Mouse (Mus musculus): ENCODE results near the gene Clcc1. TPM values are rescaled to one million over a fixed set of nuclear protein-coding genes. Genes with fewer than 3 reads are reported as not detected.
A peak's percentile ranks its signal among the peaks of the same experiment; 100 is the strongest.
"Not testable (repeated sequence)": the region's sequence is repeated elsewhere in the genome, so short reads cannot be mapped to it uniquely, and the experiment has no call there.

Gene Clcc1
- 10 to 100 TPM; 25.1 to 25.7 TPM for total RNA-seq (2021)
- long read RNA-seq, transcript Clcc1-202 (12 exons, 2,043 nt), result major isoform, 7 of 27 reads
- long read RNA-seq, partial matches to known transcripts, result 1 of 27 reads
- long read RNA-seq, other reads (novel, unspliced or antisense), result 19 of 27 reads

DNA sequence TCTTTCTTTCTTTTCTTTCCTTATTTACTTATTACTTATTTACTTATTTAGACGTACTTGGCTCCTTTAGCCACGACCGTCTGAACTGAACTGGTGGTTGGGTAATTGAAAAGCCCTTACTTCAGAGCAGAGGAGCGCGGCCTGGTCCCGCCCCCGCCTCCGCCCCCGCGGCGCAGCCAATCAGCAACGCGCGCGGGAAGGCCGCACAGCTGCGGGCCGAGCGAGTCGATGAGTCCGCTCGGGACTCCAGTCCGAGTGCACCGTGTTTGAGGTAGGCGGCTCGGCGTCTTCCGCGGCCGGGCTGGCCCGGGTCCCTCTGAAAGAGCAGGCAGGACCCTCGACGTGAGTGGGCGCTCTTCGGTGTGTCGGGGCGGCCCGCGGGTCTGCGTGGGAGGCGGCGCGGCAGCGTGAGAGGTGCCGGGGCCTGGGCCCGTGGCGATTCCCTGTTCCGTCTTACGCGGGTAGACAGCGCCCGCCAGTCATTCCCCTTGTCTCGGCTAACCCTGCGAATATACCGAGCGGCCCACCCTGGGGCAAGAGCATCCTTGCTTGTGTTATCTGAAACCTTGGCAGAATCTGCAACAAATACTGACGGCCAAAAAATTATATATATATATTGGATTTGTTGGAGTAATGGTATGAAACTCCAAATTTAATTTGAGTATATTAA is at the start of gene Clcc1:
Clcc1 (plus strand) TSS at position 204 of the 670 bp plus-strand sequence.
- DNase-seq (ENCODE audit: low spot score in 2 of 2), result peak; percentile 93 to 97

DNA sequence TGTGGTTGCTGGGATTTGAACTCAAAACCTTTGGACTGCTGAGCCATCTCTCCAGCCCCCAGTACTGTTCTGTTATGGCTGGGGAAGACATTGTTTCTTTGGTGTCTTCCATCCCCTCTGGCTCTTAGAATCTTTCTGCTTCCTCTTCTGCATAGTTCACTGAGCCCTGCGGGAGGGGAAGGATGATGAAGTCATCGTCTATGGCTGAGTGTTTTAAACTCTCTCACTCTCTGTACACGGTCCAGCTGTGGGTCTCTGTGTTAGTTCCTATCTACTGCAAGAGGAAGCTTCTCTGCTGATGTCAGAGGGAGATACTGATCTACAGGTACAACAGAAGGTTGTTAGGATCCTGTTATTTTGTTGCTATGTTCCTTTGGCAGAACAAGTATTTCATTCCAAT is 44.8 kb upstream of the Clcc1 start:
- DNase-seq (ENCODE audit: low spot score in 2 of 2), result no peak

DNA sequence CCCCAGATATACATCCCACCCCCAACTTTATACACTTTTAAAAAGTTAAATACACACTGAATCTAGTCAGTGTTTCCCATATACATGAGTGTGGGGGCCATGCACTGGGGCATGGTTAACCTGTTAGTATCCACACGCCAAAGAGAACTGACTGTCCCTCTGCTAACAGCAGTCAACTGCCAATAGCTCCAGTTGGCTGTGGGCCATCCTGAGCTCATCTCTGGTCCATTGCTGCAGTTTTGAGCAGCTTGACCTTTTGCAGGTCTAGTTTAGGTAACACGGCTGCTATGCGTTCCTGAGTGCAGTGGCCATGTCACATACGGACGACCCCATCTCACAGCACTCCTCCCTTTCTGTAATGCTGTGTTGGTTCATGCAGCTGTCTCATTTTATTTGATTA is 19.0 kb upstream of the Clcc1 start:
- no peak for DNase-seq (ENCODE audit: low spot score in 2 of 2)

DNA sequence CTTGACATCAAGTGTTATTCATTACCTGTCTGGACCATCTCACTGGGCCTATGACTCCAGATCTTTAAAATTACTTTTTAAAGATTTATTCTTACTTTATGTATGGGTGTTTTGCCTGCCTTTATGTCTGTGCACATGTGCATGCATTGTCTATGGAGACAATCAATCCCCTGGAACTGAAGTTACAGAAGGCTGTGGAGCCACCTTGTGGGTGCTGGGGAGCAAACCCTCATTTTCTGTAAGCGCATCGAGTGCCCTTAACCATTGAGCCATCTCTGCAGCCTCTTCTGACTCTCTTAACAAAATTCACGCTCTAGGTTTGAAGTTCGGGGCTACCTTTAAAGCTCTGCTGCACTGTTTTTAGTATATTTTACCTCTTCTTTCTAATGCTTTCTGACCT is 14.3 kb upstream of the Clcc1 start:
- no peak for DNase-seq (ENCODE audit: low spot score in 2 of 2)

DNA sequence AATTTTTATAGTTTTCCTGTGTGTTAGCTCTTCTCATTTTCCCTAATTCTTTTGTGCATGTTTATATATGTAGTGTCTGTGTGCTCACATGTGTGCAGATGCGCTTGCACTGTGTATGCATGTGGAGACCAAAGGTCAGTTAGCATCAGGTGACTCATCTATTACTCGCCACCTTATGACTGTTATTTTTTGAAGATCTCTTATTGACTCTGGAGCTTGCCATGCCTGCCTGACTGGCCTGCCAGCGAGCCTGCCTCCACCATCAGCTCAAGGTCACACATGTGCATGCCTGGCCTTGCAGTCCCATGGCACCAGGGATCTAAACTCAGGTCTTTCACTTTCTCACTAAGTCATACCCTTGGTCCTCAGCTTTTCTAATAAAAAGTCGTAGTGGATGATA is 12.7 kb upstream of the Clcc1 start:
- no peak for DNase-seq (ENCODE audit: low spot score in 2 of 2)

DNA sequence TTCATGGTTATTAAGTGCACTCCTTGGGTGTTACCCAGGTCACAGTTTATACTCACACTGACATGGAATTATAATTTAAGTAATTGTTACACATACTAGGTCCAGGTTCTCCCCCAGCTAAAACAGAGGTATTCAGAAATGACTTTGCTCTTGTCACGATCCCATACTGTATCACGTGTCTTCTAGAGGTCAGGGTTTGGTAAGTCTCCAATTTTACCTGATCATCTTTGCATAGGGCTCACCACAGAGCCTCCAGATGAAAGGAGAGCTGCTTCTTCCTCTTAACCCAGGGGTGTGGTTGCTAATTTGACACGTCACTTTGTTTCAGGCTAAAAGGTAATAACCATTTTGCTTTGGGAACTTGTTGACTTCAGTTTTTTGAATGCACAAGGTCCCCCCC is 8.9 kb upstream of the Clcc1 start:
- no peak for DNase-seq (ENCODE audit: low spot score in 2 of 2)

DNA sequence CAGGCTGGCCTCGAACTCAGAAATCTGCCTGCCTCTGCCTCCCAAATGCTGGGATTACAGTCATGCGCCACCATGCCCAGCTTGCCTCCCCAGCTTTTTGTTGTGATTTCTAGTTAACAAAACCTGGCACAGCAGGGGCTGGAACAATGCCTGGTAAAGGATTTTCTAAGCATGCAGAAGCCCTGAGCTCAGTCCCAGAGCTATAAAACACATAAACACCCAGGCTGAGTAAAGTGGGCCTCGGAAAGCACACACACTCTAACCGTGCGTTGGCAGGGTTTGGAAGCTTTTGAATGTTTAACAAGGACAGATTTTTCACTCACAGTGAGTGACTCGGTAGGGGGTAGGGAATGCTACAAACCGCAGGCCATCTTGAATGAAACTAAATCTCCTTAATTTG is 7.7 kb upstream of the Clcc1 start:
- DNase-seq (ENCODE audit: low spot score in 2 of 2), result peak; percentile 45 to 55

DNA sequence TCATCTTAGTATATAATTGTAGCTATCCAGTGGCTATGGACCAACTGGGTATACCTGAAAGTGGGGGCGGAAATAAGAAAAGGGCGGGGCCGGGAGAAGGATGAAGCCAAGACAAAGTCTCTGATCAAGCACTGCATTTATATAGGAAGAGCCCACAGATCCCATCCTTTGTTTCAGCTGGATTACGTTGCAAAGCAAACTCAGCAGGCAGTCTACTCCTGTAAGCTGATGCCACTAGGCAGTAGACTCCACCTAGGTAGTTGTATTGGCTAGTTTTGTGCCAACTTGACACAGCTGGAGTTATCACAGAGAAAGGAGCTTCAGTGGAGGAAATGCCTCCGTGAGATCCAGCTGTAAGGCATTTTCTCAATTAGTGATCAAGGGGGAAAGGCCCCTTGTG is 6.0 kb upstream of the Clcc1 start:
- DNase-seq (ENCODE audit: low spot score in 2 of 2), result not testable (repeated sequence)

DNA sequence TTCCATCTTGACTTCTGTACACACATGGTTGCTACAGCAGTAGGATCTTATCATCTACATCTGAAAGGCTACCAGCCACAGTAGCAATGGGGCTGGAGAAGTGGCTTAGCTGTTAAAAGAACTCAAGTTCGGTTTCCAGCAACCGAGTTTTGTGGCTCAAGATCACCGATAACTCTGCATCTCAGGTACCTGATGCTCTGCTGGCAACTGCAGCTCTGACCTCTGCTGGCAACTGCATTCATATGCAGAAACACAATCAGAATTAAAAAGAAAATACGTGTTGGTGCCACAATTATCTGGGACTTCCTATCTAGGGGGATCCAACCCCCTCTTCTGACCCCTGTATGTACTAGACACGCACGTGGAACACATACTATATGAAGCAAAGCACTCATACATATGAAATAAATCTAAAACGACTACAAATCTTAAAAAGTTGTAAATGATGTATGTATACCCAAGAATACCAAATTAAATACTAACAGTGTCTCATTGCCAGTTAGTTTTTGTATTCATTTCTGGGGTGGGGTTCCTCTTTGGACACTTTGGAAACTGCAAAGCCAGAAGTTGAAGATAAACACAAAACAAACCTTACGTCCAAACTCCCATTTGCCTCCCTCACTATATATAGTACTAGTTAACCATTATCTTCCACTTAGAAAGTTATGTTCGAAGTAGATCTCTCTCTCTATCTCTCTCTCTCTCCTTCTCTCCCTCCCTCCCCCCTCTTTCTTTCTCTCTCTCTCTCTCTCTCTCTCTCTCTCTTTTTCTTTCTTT is 659 bp upstream of the Clcc1 start:
- no peak for DNase-seq (ENCODE audit: low spot score in 2 of 2)

DNA sequence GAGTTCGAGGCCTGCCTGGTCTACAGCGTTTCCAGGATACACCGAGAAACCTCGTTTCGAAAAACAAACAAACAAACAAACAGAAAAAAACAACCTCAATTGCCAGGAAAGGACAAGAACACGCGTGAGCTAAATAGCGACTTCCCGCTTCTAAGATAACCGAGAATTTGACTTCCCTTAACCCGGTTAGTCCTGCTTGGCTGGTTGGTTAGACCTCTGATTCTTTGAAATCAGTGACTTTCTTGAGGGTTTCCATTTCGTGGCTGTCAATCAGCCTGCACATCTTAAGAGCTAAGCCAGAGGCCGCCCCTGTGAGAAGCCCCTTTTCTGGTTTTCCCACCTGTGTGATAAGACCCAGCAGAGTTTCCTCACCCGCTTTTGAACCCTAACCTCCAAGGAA is 853 bp downstream of the Clcc1 start:
- DNase-seq (ENCODE audit: low spot score in 2 of 2), result no peak

DNA sequence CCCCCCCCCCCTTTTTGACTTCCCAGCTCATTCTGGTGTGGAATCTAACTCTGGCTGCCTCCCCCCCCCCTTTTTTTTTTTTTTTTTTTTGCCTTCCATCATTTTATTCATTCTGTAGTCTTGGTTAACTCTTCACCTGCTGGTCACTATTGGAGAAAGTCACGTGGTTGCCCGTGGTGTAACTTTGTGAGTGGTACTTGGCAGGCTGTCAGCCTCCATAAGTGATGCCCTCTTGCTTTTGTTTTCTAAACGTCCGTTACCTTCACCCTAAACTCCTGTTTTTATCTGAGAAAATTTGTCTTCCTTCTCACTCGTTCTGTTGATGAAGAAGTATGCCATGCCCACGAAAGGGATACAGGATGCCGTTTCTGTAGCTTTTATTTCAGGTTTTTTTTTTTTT is 1.8 kb downstream of the Clcc1 start:
- no peak for DNase-seq (ENCODE audit: low spot score in 2 of 2)

DNA sequence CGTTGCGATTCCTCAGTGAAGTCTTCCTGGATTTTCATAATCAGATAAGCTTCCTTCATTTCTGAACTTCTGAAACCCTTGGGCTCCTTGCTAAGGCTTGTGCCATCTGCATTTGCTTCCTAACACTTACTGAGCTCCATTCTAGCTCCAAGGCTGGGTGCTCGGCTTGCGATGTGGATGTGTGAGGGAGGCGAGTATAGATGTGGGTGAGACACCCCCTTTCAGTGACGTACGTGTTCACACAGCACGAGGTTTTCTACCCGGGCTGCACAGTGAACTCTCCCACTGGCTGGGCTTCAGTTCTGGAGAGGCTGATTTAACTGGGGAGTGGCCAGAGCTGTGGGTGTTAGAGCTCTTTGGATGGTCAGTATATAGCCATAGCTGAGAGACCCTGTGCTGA is 4.9 kb downstream of the Clcc1 start:
- DNase-seq (ENCODE audit: low spot score in 2 of 2), result no peak

DNA sequence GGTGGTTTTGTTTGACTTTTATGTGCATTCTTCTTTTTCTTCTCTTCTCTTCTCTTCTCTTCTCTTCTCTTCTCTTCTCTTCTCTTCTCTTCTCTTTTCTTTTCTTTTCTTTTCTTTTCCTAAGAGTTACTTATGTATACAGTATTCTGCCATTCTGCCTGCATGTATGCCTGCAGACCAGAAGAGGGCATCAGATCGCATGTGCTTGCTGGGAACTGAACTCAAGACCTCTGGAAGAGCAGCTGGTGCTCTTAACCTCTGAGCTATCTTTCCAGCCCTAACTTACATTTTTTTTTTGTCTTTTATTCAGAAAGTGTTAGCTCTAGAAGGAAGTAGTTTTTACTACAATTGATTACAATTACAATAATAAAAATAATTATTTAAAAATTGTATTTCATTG is 7.2 kb downstream of the Clcc1 start:
- no peak for DNase-seq (ENCODE audit: low spot score in 2 of 2)

DNA sequence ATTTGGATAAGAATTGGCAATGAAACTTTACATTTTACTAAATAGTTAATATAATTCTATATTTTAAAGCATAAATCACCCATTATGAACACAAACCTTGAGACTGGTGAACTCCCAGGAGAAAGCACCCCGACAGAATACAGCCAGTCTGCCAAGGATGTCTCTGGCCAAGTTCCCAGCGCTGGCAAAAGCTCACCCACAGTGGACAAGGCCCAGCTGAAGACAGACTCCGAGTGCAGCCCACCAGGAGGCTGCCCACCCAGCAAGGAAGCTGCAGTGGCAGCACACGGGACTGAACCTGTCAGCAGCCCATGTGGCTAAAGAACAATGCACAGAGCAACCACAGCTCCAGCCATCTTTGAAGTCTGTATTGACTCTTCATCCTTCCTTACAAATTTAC is 22.9 kb downstream of the Clcc1 start:
- DNase-seq (ENCODE audit: low spot score in 2 of 2), result peak; percentile 41 to 55

DNA sequence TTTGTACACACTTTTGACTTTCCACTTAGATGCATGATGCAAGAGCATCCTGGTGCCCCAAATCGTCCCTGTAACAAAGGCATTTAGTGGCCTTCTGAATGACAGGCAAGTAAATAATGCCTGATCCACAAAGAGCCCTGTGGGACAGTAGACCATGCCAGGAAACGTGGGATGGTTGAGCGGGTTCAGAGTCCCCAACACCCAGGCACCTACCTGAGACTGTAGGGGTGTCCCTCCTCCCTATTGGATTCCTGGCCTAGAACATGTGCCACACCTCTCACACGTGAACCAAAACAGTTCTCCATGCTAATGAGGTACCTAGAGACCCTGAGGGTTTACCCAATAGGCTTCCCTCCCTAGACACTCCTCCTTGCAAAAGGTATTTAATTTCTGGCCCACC is 27.3 kb downstream of the Clcc1 start:
- no peak for DNase-seq (ENCODE audit: low spot score in 2 of 2)

DNA sequence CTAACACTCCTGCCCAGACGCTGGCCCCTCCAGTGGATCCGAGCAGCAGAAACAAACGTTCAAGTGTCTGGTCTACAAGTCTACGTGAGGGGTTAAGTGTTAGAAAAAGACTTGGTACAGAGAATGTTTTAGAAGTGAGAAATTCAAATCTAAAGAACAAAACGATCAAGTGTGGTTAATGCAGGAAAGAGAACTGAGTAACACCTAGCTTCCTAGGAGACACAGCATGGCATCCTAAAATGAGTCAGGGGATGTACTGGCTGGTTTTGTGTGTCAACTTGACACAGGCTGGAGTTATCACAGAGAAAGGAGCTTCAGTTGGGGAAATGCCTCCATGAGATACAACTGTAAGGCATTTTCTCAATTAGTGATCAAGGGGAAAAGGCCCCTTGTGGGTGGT is 29.9 kb downstream of the Clcc1 start:
- not testable (repeated sequence) for DNase-seq (ENCODE audit: low spot score in 2 of 2)

DNA sequence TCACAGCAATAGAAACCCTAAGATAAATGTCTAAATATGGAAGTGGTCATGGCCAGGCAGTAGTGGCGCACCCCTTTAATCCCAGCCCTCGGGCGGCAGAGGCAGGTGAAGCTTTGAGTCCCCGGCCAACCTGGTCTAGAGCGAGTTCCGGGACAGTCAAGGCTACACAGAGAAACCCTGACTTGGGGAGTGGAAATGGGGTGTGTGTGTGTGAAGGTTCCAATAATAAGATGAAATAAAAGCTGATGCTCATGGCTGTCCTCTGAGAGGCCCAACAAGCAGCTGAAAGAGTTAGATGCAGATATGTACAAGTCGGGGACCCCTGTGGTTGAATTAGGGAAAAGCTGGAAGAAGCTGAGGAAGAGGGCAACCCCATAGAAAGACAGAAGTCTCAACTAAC is 32.0 kb downstream of the Clcc1 start:
- DNase-seq (ENCODE audit: low spot score in 2 of 2), result no peak

DNA sequence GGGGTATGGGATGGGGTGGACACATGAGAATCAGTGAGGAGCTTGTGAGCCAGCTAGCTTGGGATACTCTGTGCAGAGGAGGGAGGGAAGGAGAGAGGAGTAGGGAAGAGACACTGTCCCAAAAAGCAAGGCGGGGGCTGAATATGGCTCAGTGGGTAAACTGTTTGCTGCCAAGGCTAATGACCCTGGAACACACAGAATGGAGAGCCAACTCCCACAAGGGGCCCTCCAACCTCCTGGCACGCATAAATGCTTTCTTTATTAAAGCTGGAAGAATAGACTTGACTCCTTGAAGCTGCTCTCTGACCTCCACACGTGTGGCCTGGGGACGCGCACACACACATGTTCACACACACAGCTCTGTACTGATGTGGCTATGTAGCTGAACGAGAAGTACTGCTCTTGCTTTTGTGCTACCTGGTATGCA is 35.3 kb downstream of the Clcc1 start:
- no peak for DNase-seq (ENCODE audit: low spot score in 2 of 2)

DNA sequence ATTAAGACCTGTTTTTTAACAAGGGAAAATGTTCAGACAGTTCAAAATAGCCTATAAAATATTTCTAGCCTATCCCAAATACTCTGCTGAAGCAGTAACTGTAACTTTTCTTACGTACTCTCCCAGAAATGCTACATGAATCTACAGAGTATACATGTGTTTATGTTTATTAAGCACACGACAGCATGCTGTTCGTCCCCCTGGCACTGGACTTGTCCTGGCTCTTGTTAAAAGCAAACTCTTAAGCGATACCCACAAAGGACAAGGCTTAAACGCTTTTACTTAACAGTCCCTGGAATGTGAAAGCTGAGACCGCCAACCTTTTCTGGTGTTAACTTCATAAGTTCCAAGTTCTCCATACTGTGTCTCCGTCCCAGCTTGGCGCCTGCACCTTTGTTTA is 35.7 kb downstream of the Clcc1 start:
- no peak for DNase-seq (ENCODE audit: low spot score in 2 of 2)

DNA sequence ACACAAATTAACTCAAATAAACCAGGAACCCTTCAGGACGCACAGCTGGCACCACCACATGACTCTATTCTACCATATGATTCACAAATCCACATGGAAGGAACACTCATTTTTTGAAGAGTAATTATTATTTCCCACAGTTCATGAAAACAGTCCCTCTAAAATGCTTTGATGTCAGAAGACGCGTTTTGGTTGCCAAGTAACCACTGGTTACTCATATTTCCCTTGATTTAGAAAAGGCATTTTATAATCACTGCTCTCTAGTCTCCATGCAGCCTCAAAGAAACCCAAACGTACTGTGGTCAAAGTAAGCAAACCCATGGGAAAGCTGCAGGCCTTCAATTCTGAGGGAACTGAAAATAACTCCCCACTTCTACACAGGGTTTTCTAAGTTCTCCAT is 36.3 kb downstream of the Clcc1 start:
- DNase-seq (ENCODE audit: low spot score in 2 of 2), result no peak

DNA sequence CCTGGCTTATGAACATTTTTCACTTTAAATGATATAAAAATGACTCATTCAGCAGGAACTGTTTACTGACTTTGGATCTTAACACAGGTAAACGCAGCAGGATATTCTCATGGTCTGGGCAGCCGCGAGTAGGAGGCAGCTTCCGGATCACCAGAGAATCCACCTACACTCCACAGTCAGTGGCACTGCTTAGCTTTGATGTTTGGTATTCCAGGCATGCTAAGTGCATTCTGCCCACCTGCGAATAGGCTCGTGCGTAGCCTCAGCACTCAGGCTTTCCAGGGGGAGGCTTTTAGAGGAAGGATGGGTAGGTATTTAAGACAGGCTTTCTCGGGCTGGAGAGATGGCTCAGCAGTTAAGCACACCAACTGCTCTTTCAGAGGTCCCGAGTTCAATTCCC is 40.6 kb downstream of the Clcc1 start:
- no peak for DNase-seq (ENCODE audit: low spot score in 2 of 2)

DNA sequence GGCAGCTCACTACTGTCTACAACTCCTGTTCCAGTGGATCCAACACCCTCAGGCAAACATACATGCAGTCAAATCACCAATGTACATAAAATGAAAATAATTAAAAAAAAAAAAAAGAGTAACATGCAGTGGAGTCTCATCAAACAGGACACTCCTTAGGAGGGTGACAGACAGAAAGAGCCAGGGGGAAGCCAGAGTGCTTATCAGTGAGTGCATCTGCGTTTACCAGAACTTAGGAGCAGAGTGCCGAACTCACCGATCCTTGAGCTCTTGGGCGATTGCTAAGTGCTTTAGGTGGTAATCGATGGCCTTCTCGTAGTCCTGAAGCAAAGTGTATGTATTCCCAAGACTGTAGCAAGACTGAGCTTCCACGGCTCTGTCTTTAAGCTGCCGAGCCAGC is 44.9 kb downstream of the Clcc1 start:
- DNase-seq (ENCODE audit: low spot score in 2 of 2), result no peak

DNA sequence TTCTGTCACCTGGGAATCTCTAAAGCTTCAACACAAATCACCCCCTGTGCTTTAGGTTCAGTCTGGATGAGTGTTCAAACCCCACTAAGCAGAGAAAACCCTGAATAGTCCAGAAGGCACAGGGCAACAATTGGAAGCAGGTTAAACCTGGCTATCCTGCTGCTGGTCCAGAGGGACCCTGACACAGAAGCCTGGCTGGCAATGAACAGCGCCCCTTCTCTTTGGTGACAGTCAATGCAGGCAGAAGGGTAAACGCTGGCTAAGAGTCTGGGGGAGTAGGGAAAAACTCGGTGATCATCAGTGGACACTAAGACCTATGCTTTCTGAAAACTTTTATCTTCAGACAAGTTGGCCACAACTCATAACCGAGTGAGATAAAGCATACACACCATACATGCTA is 46.1 kb downstream of the Clcc1 start:
- no peak for DNase-seq (ENCODE audit: low spot score in 2 of 2)
